Mouse (Mus musculus) kidney, adult 2 months (tissue): ENCODE data around the gene Olfr70. TPM values are rescaled to one million over a fixed set of nuclear protein-coding genes. Genes with fewer than 3 reads are reported as not detected.

Experiments used
- DNase-seq: peaks from one replicate; pipeline ENCODE4 v3.0.0; 2021
- H3K27ac ChIP-seq: fragments of 200-500 bp; 2 replicates; pipeline ENCODE4 v1.5.1; 2012; ENCODE audit warnings: low read depth, low read length, control low read depth, inconsistent platforms; ENCODE audit not compliant: insufficient read depth
- H3K27me3 ChIP-seq: fragments of 200-500 bp; replicated peaks from 2 replicates; pipeline ENCODE4 v1.6.1; 2012; ENCODE audit warnings: mild to moderate bottlenecking, moderate library complexity, low read length, inconsistent platforms; ENCODE audit not compliant: control insufficient read depth, insufficient read depth
- H3K36me3 ChIP-seq: fragments of 200-500 bp; 2 replicates; pipeline ENCODE4 v1.6.1; 2012; ENCODE audit warnings: mild to moderate bottlenecking, moderate library complexity, low read length, inconsistent platforms; ENCODE audit not compliant: control insufficient read depth, insufficient read depth
- H3K4me1 ChIP-seq: fragments of 200-500 bp; 2 replicates; pipeline ENCODE4 v1.6.1; 2011; ENCODE audit warnings: low read length; ENCODE audit not compliant: control insufficient read depth, insufficient read depth
- H3K4me3 ChIP-seq: fragments of 200-500 bp; 2 replicates; pipeline ENCODE4 v1.5.1; 2011; ENCODE audit warnings: mild to moderate bottlenecking, low read depth, low read length, control low read depth; ENCODE audit not compliant: insufficient read depth
- CTCF ChIP-seq: fragments of 200-500 bp; conservative IDR thresholded peaks from 2 replicates; pipeline ENCODE4 v1.5.1; 2011; ENCODE audit warnings: low read depth, mild to moderate bottlenecking, control low read depth, low read length, moderate library complexity, mixed read lengths; ENCODE audit not compliant: insufficient read depth, insufficient read length
- POLR2A ChIP-seq: fragments of 200-500 bp; IDR thresholded peaks from one replicate; pipeline ENCODE4 v1.6.1; 2011; ENCODE audit warnings: low read depth, low read length, control low read depth
- WGBS: fragments of 180-500 bp; shearing (Covaris S2); methylation state at CpG from one replicate; pipeline ENCODE4 v1.1.7; 2018; 5-methylcytosine and 5-hydroxymethylcytosine counted together
- polyA plus RNA-seq: library from polyadenylated mRNA; depleted of rRNA; stranded (reverse); fragments of >200 nt; gene quantifications from 2 replicates; pipeline ENCODE4 v1.2.3, GENCODE M21; 2012; rRNA removed

The Olfr70 gene
- polyA plus RNA-seq: not detected in 2 replicates

DNA sequence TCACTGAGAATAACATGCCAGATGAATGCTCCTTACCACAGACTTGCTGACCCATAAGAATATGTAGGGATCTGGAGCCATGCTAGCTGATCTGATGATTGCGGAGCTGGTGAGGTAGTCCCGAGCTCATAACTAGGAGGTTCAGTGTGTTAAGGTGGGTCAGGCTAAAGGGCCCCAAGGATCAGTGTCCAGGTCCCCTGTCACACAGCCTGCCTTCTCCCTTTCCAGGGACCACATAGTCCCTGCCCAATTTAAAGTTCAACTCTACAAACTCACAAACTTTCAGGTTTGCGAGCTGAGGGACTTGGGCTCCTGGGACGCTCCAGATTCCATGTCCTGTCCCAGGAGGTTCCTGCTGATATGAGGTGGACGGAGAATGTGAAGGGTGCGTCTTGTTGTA is at the start of gene Olfr70:
Gene Olfr70 (minus strand): TSS at position 101 of the 400 bp plus-strand sequence.
- WGBS: 94% methylated on average over 6 of the region's 6 CpGs
- Histone ChIP-seq H3K36me3 (no peaks in the 10 kb centered on the region), H3K4me1 (no peaks in the 10 kb centered on the region), H3K4me3 (no peak within 1 kb of the TSS), H3K27ac (no peak within 1 kb of the TSS), H3K27me3 (no peaks in the 10 kb centered on the region)
- no peak for DNase-seq
- TF ChIP-seq POLR2A (no peak), CTCF (no peak)

DNA sequence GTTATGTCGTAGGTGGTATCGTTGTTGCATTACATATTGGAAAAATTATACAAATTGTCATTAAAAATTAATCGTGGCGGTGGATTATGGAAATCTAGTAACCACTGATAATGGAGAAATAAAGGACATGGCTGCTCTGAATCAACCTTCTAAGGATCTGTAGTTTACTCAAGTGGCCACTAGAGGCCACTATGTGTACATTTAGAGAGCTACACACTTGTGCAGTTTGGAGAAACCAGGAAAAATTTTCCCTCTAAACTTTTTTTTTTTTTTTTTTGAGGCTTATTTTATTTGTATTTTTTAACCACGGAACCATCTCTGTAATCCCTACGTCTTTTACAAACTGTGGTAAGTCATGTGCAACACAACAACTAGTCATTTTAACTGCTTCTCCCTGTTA is 44.6 kb upstream of the Olfr70 start:
- no peaks in the 10 kb centered on the region for H3K4me1 ChIP-seq
- H3K27me3 ChIP-seq: no peaks in the 10 kb centered on the region
- H3K4me3 ChIP-seq: no peak overlapping the region
- H3K36me3 ChIP-seq: no peaks in the 10 kb centered on the region
- no peak overlapping the region for H3K27ac ChIP-seq
- peak; percentile 21; the same call in 1 of the 2 replicates for TF ChIP-seq CTCF
- TF ChIP-seq POLR2A: no peak
- 13% methylated on average over 6 of the region's 6 CpGs for WGBS
- DNase-seq: peak; percentile 54

DNA sequence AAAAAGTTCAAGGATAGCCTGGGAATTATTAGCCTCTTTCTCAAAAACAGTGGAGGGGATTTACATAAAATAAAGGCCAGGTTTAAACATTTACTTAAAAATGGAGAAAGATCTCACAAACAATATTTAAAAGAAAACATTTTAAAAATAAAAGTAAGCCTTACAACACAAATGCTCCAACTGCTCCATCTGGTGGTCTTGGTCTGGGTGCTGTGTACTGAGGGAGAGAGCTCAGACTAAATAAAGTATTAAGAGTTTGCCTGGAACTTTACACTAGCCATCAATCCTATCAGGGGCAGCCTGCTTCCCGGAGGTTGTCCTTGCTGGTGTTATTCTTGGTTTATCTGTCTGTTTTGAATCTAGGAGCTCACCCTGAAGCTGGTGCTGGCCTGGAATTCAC is 42.5 kb upstream of the Olfr70 start:
- H3K27me3 ChIP-seq: no peaks in the 10 kb centered on the region

GRCm38 (mm10) chr4:43742637-43743036 is 42.0 kb upstream of the Olfr70 start:
- no peaks in the 10 kb centered on the region for H3K27me3 ChIP-seq
- no peak for DNase-seq
- no peaks in the 10 kb centered on the region for H3K36me3 ChIP-seq
- H3K4me1 ChIP-seq: no peaks in the 10 kb centered on the region
- TF ChIP-seq POLR2A: no peak
- TF ChIP-seq CTCF: no peak
- WGBS: 63% methylated on average over 4 of the region's 4 CpGs
- H3K4me3 ChIP-seq: no peak overlapping the region
- H3K27ac ChIP-seq: no peak overlapping the region

More for the DNA sequence above, 42.5 kb upstream of the Olfr70 start:
- WGBS: 25% methylated on average over 1 of the region's 1 CpGs
- Histone ChIP-seq H3K4me3 (no peak overlapping the region), H3K36me3 (no peaks in the 10 kb centered on the region), H3K27ac (no peak overlapping the region), H3K4me1 (no peaks in the 10 kb centered on the region)
- TF ChIP-seq POLR2A (no peak), CTCF (0 out of 2 replicates have a peak, but pooled peaks have one; percentile 2)
- DNase-seq: no peak

- Histone ChIP-seq H3K4me1 (no peaks in the 10 kb centered on the region), H3K27ac (0 out of 2 replicates have a peak overlapping the region, but pooled peaks have one; percentile 3), H3K36me3 (no peaks in the 10 kb centered on the region), H3K27me3 (no peaks in the 10 kb centered on the region), H3K4me3 (no peak overlapping the region)
- TF ChIP-seq POLR2A (no peak), CTCF (no peak)
- no peak for DNase-seq
- WGBS: 49% methylated on average over 5 of the region's 5 CpGs
Measured at GRCm38 (mm10) chr4:43741526-43741925, 40.9 kb upstream of the Olfr70 start.

DNA sequence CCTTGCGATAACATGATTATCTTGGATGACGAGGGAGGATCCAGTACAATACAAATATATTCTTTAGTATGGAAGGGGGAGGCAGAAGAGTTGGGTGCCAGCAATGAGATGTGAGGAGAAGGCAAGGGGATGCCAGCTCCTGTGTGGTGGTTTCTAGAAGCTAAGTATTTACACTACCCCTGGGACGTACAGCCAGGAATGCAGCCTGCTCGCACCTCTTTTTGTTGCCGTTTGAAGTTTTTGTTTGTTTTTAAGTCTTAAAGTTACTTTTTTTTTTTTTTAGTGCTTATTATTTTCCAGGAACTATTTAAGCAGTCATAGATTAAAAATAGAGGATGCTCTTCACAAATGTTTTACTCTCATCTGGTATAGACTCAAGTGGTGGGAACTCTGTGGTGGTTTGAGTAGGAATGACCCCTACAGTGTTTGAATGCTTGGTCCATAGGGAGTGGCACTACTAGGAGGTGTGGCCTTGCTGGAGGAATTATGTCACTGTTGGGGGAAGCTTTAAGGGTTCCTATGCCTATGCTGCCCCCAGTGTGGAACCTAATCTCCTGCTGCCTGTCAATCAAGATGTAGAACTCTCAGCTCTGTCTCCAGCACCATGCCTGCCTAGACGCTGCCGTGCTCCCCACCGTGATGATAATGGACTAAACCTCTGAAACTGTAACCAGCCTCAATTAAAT is 38.5 kb upstream of the Olfr70 start:
- TF ChIP-seq POLR2A: no peak
- TF ChIP-seq CTCF: no peak
- H3K27me3 ChIP-seq: no peaks in the 10 kb centered on the region
- H3K4me1 ChIP-seq: no peaks in the 10 kb centered on the region
- no peak overlapping the region for H3K4me3 ChIP-seq
- no peak overlapping the region for H3K27ac ChIP-seq
- no peaks in the 10 kb centered on the region for H3K36me3 ChIP-seq
- 81% methylated on average over 8 of the region's 8 CpGs for WGBS
- no peak for DNase-seq

DNA sequence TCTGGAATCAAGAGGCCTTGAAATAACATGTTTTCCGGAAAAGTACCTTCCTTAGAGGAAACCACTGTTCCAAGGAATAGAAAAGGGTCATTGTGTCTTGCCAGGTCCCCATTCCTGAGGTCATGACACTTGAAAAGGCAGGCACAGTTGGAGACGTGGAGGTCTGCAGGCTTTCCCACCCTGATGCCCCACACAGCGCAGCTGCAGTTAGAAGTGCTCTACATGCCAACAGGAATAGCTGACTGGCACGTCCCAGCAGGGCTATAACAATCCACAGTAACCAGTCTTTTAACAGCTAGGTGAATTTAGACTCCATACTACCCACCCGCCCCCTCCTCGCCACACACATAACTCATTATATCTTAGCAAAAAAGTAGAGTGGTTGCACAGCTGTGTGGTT is 36.5 kb upstream of the Olfr70 start:
- Histone ChIP-seq H3K4me1 (no peaks in the 10 kb centered on the region), H3K27ac (no peak overlapping the region), H3K27me3 (no peaks in the 10 kb centered on the region), H3K4me3 (no peak overlapping the region), H3K36me3 (no peaks in the 10 kb centered on the region)
- WGBS: 75% methylated on average over 6 of the region's 6 CpGs
- peak; percentile 38 for DNase-seq
- TF ChIP-seq POLR2A (no peak), CTCF (no peak)

DNA sequence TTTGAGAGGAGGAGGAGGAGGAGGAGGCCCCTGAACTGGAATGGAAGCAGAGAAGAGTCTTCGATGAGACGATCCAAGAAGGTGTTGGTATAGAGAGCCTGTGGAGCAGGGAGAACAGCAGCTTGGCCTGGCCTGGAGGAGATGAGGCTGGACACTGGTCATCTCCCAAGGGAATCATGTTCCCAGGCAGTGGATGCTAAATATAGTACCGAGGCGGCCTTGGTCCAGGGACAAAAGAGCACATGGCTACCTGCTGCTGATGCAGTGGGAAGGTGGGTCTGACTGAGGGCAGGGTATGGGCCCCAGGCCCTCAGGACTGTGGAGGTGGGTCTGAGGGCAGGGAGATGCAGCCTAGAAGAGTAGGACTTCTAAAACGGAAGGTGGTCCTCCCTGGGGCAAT is 32.6 kb upstream of the Olfr70 start:
- TF ChIP-seq POLR2A (no peak), CTCF (no peak)
- 68% methylated on average over 5 of the region's 5 CpGs for WGBS
- H3K27ac ChIP-seq: no peak overlapping the region
- H3K4me1 ChIP-seq: peaks cover 3% of the 10 kb centered on the region; the same call in 1 of the 2 replicates
- no peak for DNase-seq
- H3K4me3 ChIP-seq: no peak overlapping the region
- H3K27me3 ChIP-seq: no peaks in the 10 kb centered on the region
- no peaks in the 10 kb centered on the region for H3K36me3 ChIP-seq
